Comparison of ENCODE assay signal across 25 mouse cellular contexts in genomic region chr10:100498309-100498708, GRCm38 (mm10). TPM values are rescaled to one million over a fixed set of nuclear protein-coding genes. Genes with fewer than 3 reads are reported as not detected.
DNase-seq lines count a peak whose midpoint lies in the region; ATAC-seq and TF ChIP-seq lines count a peak whose summit lies in the region.
"Had no signal": no experiment of that assay in that cellular context is flagged by ENCODE, and none has a peak within 500 bp of the region (broad histone marks: within the 10 kb centered on the region; RNA-seq: fewer than 3 reads in every experiment).

No protein-coding gene starts in this region.

- 39% methylated on average over 3 of the region's 3 CpGs for WGBS in stomach, embryonic 15.5 days
- 48% methylated on average over 3 of the region's 3 CpGs for WGBS in stomach, postnatal 0 days
- WGBS in liver, embryonic 16.5 days (ENCODE audit: insufficient replicate concordance), result 11% methylated on average over 3 of the region's 3 CpGs
- WGBS in intestine, embryonic 16.5 days, result 57% methylated on average over 3 of the region's 3 CpGs

- H3K9me3 ChIP-seq in stomach, embryonic 15.5 days, result no peaks in the 10 kb centered on the region
- H3K9me3 ChIP-seq in stomach, postnatal 0 days (ENCODE audit: control insufficient read depth, low read length), result no peaks in the 10 kb centered on the region
- no peaks in the 10 kb centered on the region for H3K9me3 ChIP-seq in liver, embryonic 16.5 days (replicated peaks; ENCODE audit: control insufficient read depth, low read length)
- no peaks in the 10 kb centered on the region for H3K9me3 ChIP-seq in intestine, embryonic 16.5 days (ENCODE audit: control insufficient read depth, low read length)
- H3K9me3 ChIP-seq: embryonic facial prominence, embryonic 12.5 days; forebrain, embryonic 15.5 days; heart, embryonic 15.5 days; hindbrain, embryonic 15.5 days; lung, embryonic 15.5 days; neural tube, embryonic 15.5 days had no signal

- H3K27ac ChIP-seq in stomach, embryonic 15.5 days, result no peak overlapping the region
- no peak overlapping the region for H3K27ac ChIP-seq in stomach, postnatal 0 days (replicated peaks)
- peak overlapping the region; percentile 71; the same call in 1 of the 2 replicates for H3K27ac ChIP-seq in liver, embryonic 16.5 days (ENCODE audit: low read length)
- no peak overlapping the region for H3K27ac ChIP-seq in intestine, embryonic 16.5 days (ENCODE audit: low read length)
- H3K27ac ChIP-seq: embryonic facial prominence, embryonic 12.5 days; forebrain, embryonic 15.5 days; heart, embryonic 15.5 days; hindbrain, embryonic 15.5 days; layer of hippocampus, adult 2 months; lung, embryonic 15.5 days; neural tube, embryonic 15.5 days had no signal

- no peak for DNase-seq in stomach, postnatal 0 days (ENCODE audit: low spot score)
- peak; percentile 89 for DNase-seq in liver
- DNase-seq in spleen, postnatal 36 days (ENCODE audit: low spot score in 2 of 2), result peak; percentile 11 to 23
- DNase-seq in heart, postnatal 36 days, result no peak
- DNase-seq in kidney, adult 8-10 months, result no peak
- DNase-seq: cerebellum, adult 18-20 months; cerebellum, postnatal 14 days; gastrocnemius, postnatal 10 days; heart, adult 18-20 months; kidney, adult 9 months; kidney, postnatal 25 days; lung, postnatal 4 days; right cerebral cortex, adult 18-20 months; thymus, postnatal 25 days had no signal

- TF ChIP-seq CTCF in stomach, postnatal 0 days (IDR thresholded peaks at IDR 0.05; ENCODE audit: low read depth), result no peak

- H3K4me1 ChIP-seq in stomach, embryonic 15.5 days, result no peaks in the 10 kb centered on the region
- no peaks in the 10 kb centered on the region for H3K4me1 ChIP-seq in stomach, postnatal 0 days (replicated peaks; ENCODE audit: control insufficient read depth, insufficient read depth)
- peaks cover 9% of the 10 kb centered on the region for H3K4me1 ChIP-seq in liver, embryonic 16.5 days (ENCODE audit: control insufficient read depth, low read depth, low read length)
- no peaks in the 10 kb centered on the region for H3K4me1 ChIP-seq in intestine, embryonic 16.5 days (ENCODE audit: control insufficient read depth, insufficient read depth, low read length)
- H3K4me1 ChIP-seq: embryonic facial prominence, embryonic 12.5 days; forebrain, embryonic 15.5 days; heart, embryonic 15.5 days; hindbrain, embryonic 15.5 days; lung, embryonic 15.5 days; neural tube, embryonic 15.5 days had no signal

- TF ChIP-seq EP300 in stomach, postnatal 0 days (optimal IDR thresholded peaks at IDR 0.05), result no peak

- intact Hi-C loops in heart, postnatal 36 days (cut with DNase I), result no loop called here

- H3K36me3 ChIP-seq in stomach, embryonic 15.5 days, result 0 out of 2 replicates have a peak, but pooled peaks cover 3% of the 10 kb centered on the region
- peaks cover 5% of the 10 kb centered on the region; the same call in 1 of the 2 replicates for H3K36me3 ChIP-seq in stomach, postnatal 0 days (ENCODE audit: control insufficient read depth, insufficient read depth, low read length)
- peaks cover 3% of the 10 kb centered on the region; the same call in 1 of the 2 replicates for H3K36me3 ChIP-seq in liver, embryonic 16.5 days (ENCODE audit: control insufficient read depth, insufficient read depth)
- H3K36me3 ChIP-seq in intestine, embryonic 16.5 days (ENCODE audit: control insufficient read depth, insufficient read depth, low read length), result no peaks in the 10 kb centered on the region

- ATAC-seq in stomach, embryonic 15.5 days (ENCODE audit: insufficient read depth, low FRiP score, low read depth), result peak; percentile 84
- no peak for ATAC-seq in stomach, postnatal 0 days (ENCODE audit: low FRiP score, low TSS enrichment)
- ATAC-seq in liver, embryonic 16.5 days (ENCODE audit: low read depth), result peak; percentile 96
- no peak for ATAC-seq in intestine, embryonic 16.5 days
- ATAC-seq: forebrain, embryonic 15.5 days had no signal

- H3K27me3 ChIP-seq in stomach, embryonic 15.5 days (replicated peaks), result no peaks in the 10 kb centered on the region
- no peaks in the 10 kb centered on the region for H3K27me3 ChIP-seq in stomach, postnatal 0 days (ENCODE audit: control insufficient read depth, insufficient read depth, low read length)
- H3K27me3 ChIP-seq in liver, embryonic 16.5 days (ENCODE audit: control insufficient read depth, insufficient read depth, low read depth, low read length), result no peaks in the 10 kb centered on the region
- H3K27me3 ChIP-seq in intestine, embryonic 16.5 days (replicated peaks; ENCODE audit: control insufficient read depth, insufficient read depth, low read length), result no peaks in the 10 kb centered on the region
- H3K27me3 ChIP-seq: embryonic facial prominence, embryonic 12.5 days; forebrain, embryonic 15.5 days; heart, embryonic 15.5 days; hindbrain, embryonic 15.5 days; lung, embryonic 15.5 days; neural tube, embryonic 15.5 days had no signal

- no peak overlapping the region for H3K4me3 ChIP-seq in stomach, embryonic 15.5 days (replicated peaks)
- no peak overlapping the region for H3K4me3 ChIP-seq in stomach, postnatal 0 days (ENCODE audit: low read depth, low read length)
- no peak overlapping the region for H3K4me3 ChIP-seq in liver, embryonic 16.5 days (ENCODE audit: low read depth, low read length)
- H3K4me3 ChIP-seq in intestine, embryonic 16.5 days (ENCODE audit: low read length), result no peak overlapping the region
- H3K4me3 ChIP-seq: embryonic facial prominence, embryonic 12.5 days; forebrain, embryonic 15.5 days; heart, embryonic 15.5 days; hindbrain, embryonic 15.5 days; layer of hippocampus, adult 2 months; lung, embryonic 15.5 days; neural tube, embryonic 15.5 days had no signal

- no peak overlapping the region for H3K4me2 ChIP-seq in stomach, embryonic 15.5 days
- no peak overlapping the region for H3K4me2 ChIP-seq in stomach, postnatal 0 days (replicated peaks; ENCODE audit: low read depth)
- peak overlapping the region; percentile 24 for H3K4me2 ChIP-seq in liver, embryonic 16.5 days (ENCODE audit: low read depth, low read length)
- no peak overlapping the region for H3K4me2 ChIP-seq in intestine, embryonic 16.5 days (ENCODE audit: low read depth, low read length)
- H3K4me2 ChIP-seq: embryonic facial prominence, embryonic 12.5 days; forebrain, embryonic 15.5 days; heart, embryonic 15.5 days; hindbrain, embryonic 15.5 days; lung, embryonic 15.5 days; midbrain, embryonic 11.5 days; neural tube, embryonic 15.5 days had no signal

- H3K9ac ChIP-seq in stomach, embryonic 15.5 days, result no peak overlapping the region
- H3K9ac ChIP-seq in stomach, postnatal 0 days (ENCODE audit: low read length), result no peak overlapping the region
- H3K9ac ChIP-seq in liver, embryonic 16.5 days (ENCODE audit: low read depth, low read length), result no peak overlapping the region
- H3K9ac ChIP-seq in intestine, embryonic 16.5 days (ENCODE audit: low read depth, low read length), result no peak overlapping the region
- H3K9ac ChIP-seq: embryonic facial prominence, embryonic 12.5 days; forebrain, embryonic 15.5 days; heart, embryonic 15.5 days; hindbrain, embryonic 15.5 days; lung, embryonic 15.5 days; neural tube, embryonic 15.5 days had no signal

RNA-seq across cellular contexts. Expression of gene Cep290, which starts 11.0 kb away (rescaled TPM):
- polyA plus RNA-seq in stomach, embryonic 15.5 days (2015; fragmentation: Nextera tagmentation; extraction: Ambion mirVana), result 5.2 and 6.0 TPM in 2 replicates
- 2.0 and 2.1 TPM in 2 replicates for polyA plus RNA-seq in stomach, postnatal 0 days (2015; fragmentation: Nextera tagmentation; extraction: Ambion mirVana)
- polyA plus RNA-seq in liver, embryonic 16.5 days (2015; fragmentation: Nextera tagmentation; extraction: Ambion mirVana), result 2.3 and 2.9 TPM in 2 replicates
- 1 to 10 TPM; 3.4 to 4.0 TPM for total RNA-seq in heart, postnatal 36 days (2021)
- polyA plus RNA-seq in intestine, embryonic 16.5 days (2015; fragmentation: Nextera tagmentation; extraction: Ambion mirVana), result 3.0 and 3.3 TPM in 2 replicates

RNA-seq across cellular contexts. Expression of gene Tmtc3, which starts 11.2 kb away (rescaled TPM):
- polyA plus RNA-seq in stomach, embryonic 15.5 days (2015; fragmentation: Nextera tagmentation; extraction: Ambion mirVana), result 22.2 and 22.5 TPM in 2 replicates
- 7.6 TPM in 2 replicates for polyA plus RNA-seq in stomach, postnatal 0 days (2015; fragmentation: Nextera tagmentation; extraction: Ambion mirVana)
- 4.9 and 5.5 TPM in 2 replicates for polyA plus RNA-seq in liver, embryonic 16.5 days (2015; fragmentation: Nextera tagmentation; extraction: Ambion mirVana)
- total RNA-seq in heart, postnatal 36 days (2021), result 10 to 100 TPM; 15.7 to 18.3 TPM
- 13.8 and 14.1 TPM in 2 replicates for polyA plus RNA-seq in intestine, embryonic 16.5 days (2015; fragmentation: Nextera tagmentation; extraction: Ambion mirVana)

Comparison
In these comparisons a context has a peak if more than half of its experiments do, and no peak if none do; other contexts are left out.
1. ATAC-seq: peak in stomach, embryonic 15.5 days (single experiment) and liver, embryonic 16.5 days (single experiment); none in stomach, postnatal 0 days (single experiment) and intestine, embryonic 16.5 days (single experiment).
2. DNase-seq: peak in liver (single experiment) and spleen, postnatal 36 days (2 of 2); none in stomach, postnatal 0 days (single experiment), heart, postnatal 36 days (0 of 2) and kidney, adult 8-10 months (0 of 2).